Mouse (Mus musculus) left cerebral cortex, adult 9 months (tissue): Measurements from ENCODE around the gene Tff1.

Source experiments
- DNase-seq, 2 experiments: peaks; one replicate each; pipeline ENCODE4 v3.0.0; 2022; ENCODE audit warnings: low spot score in 2 of 2

Tff1 gene

GRCm38 (mm10) chr17:31165127-31165526, at the start of gene Tff1:
Tff1 (minus strand) TSS chr17:31165277.
- DNase-seq: no peak

GRCm38 (mm10) chr17:31211881-31212280, 46.8 kb upstream of the Tff1 start:
- DNase-seq: no peak

- no peak for DNase-seq
These were observed 45.2 kb upstream of the Tff1 start for GRCm38 (mm10) chr17:31210299-31210698.

- DNase-seq: no peak
These were observed 44.4 kb upstream of the Tff1 start for GRCm38 (mm10) chr17:31209376-31209930.

- DNase-seq: no peak
These were observed 43.6 kb upstream of the Tff1 start for GRCm38 (mm10) chr17:31208654-31209053.

- DNase-seq: no peak
These were observed 42.8 kb upstream of the Tff1 start, which contains the start of gene Ubash3a for GRCm38 (mm10) chr17:31207771-31208334. Ubash3a (plus strand) TSS chr17:31207873.

- no peak for DNase-seq
These were observed 33.8 kb upstream of the Tff1 start, which contains the start of gene Tmprss3 for GRCm38 (mm10) chr17:31198877-31199276. Tmprss3 (minus strand) TSS chr17:31198977.

GRCm38 (mm10) chr17:31196283-31196682, 31.2 kb upstream of the Tff1 start:
- DNase-seq: no peak

GRCm38 (mm10) chr17:31195207-31195606, 30.1 kb upstream of the Tff1 start:
- no peak for DNase-seq

GRCm38 (mm10) chr17:31193360-31193759, 28.3 kb upstream of the Tff1 start:
- DNase-seq: no peak

- no peak for DNase-seq
These were observed 27.6 kb upstream of the Tff1 start for GRCm38 (mm10) chr17:31192663-31193062.

- DNase-seq: no peak
These were observed 26.7 kb upstream of the Tff1 start for GRCm38 (mm10) chr17:31191825-31192224.

- peak in 1 of 2 experiments; percentile 67 for DNase-seq
These were observed 22.3 kb upstream of the Tff1 start for GRCm38 (mm10) chr17:31187370-31187769.

GRCm38 (mm10) chr17:31184269-31184990, 19.4 kb upstream of the Tff1 start:
- no peak for DNase-seq

- peak in 1 of 2 experiments; percentile 45 for DNase-seq
These were observed 18.3 kb upstream of the Tff1 start for GRCm38 (mm10) chr17:31183180-31183974.

- no peak for DNase-seq
These were observed 16.4 kb upstream of the Tff1 start for GRCm38 (mm10) chr17:31181490-31181889.

- DNase-seq: no peak
These were observed 11.2 kb upstream of the Tff1 start for GRCm38 (mm10) chr17:31176321-31176720.

- no peak for DNase-seq
These were observed 4.7 kb upstream of the Tff1 start for GRCm38 (mm10) chr17:31169796-31170195.

GRCm38 (mm10) chr17:31163821-31164220, 1.3 kb downstream of the Tff1 start:
- DNase-seq: no peak

GRCm38 (mm10) chr17:31162607-31163006, 2.5 kb downstream of the Tff1 start:
- no peak for DNase-seq

GRCm38 (mm10) chr17:31160291-31160690, 4.8 kb downstream of the Tff1 start:
- DNase-seq: no peak

- no peak for DNase-seq
These were observed 7.2 kb downstream of the Tff1 start for GRCm38 (mm10) chr17:31157921-31158320.
